Mouse (Mus musculus) liver, embryonic 13.5 days (tissue): Measurements from ENCODE around the gene Ncapg2. TPM values are rescaled to one million over a fixed set of nuclear protein-coding genes. Genes with fewer than 3 reads are reported as not detected.

ENCODE experiments used
- ATAC-seq: fragments of 200-750 bp; cut with Nextera tagmentation; 2 replicates; pipeline ENCODE4 v1.8.0; 2017; ENCODE audit warnings: low read depth, mild to moderate bottlenecking, moderate number of reproducible peaks, moderate library complexity
- DNase-seq: peaks from one replicate; pipeline ENCODE4 v3.0.0; 2022
- H3K27ac ChIP-seq: fragments of 300-500 bp; sonication (generic); 2 replicates; pipeline ENCODE4 v1.5.1; 2015; ENCODE audit warnings: moderate library complexity, mild to moderate bottlenecking, inconsistent platforms
- H3K27me3 ChIP-seq: fragments of 300-500 bp; sonication (generic); 2 replicates; pipeline ENCODE4 v1.6.1; 2015; ENCODE audit warnings: mild to moderate bottlenecking, inconsistent platforms
- H3K36me3 ChIP-seq: fragments of 300-500 bp; sonication (generic); 2 replicates; pipeline ENCODE4 v1.6.1; 2015; ENCODE audit warnings: mild to moderate bottlenecking, inconsistent platforms
- H3K4me1 ChIP-seq: fragments of 300-500 bp; sonication (generic); replicated peaks from 2 replicates; pipeline ENCODE4 v1.6.1; 2015; ENCODE audit warnings: inconsistent platforms
- H3K4me2 ChIP-seq: fragments of 300-500 bp; sonication (generic); 2 replicates; pipeline ENCODE4 v1.6.1; 2015; ENCODE audit warnings: inconsistent platforms, mild to moderate bottlenecking, moderate library complexity
- H3K4me3 ChIP-seq: fragments of 300-500 bp; sonication (generic); replicated peaks from 2 replicates; pipeline ENCODE4 v1.5.1; 2015; ENCODE audit warnings: mild to moderate bottlenecking, inconsistent platforms
- H3K9ac ChIP-seq: fragments of 300-500 bp; sonication (generic); 2 replicates; pipeline ENCODE4 v1.6.1; 2015; ENCODE audit warnings: mild to moderate bottlenecking, inconsistent platforms
- H3K9me3 ChIP-seq: fragments of 300-500 bp; sonication (generic); replicated peaks from 2 replicates; pipeline ENCODE4 v1.6.1; 2016; ENCODE audit warnings: inconsistent platforms
- WGBS: fragments of 180-500 bp; shearing (Covaris S2); methylation state at CpG from one replicate; pipeline ENCODE4 v1.1.7; 2015; ENCODE audit not compliant: insufficient replicate concordance; 5-methylcytosine and 5-hydroxymethylcytosine counted together
- polyA plus RNA-seq: library from polyadenylated mRNA; unstranded; fragments of >200 nt; fragmentation: Nextera tagmentation; extraction: Ambion mirVana; gene quantifications from 2 replicates; pipeline ENCODE4 v1.2.1, GENCODE M21; 2015

Ncapg2 gene
- 44.1 and 58.2 TPM in 2 replicates for polyA plus RNA-seq

- Histone ChIP-seq H3K4me3 (peak within 1 kb of the TSS; percentile 94), H3K4me1 (peaks cover 35% of the 10 kb centered on the region), H3K27ac (peak within 1 kb of the TSS; percentile 85), H3K4me2 (peak within 1 kb of the TSS; percentile 81), H3K9me3 (peaks cover 7% of the 10 kb centered on the region; the same call in 1 of the 2 replicates), H3K9ac (peak within 1 kb of the TSS; percentile 97), H3K36me3 (peaks cover 47% of the 10 kb centered on the region), H3K27me3 (no peaks in the 10 kb centered on the region)
- WGBS, result under 1% methylated on average over 72 of the region's 72 CpGs
- peak; percentile 96 for ATAC-seq
- DNase-seq, result peak; percentile 100
These were observed at the start of gene Ncapg2 for GRCm38 (mm10) chr12:116405045-116405835. Ncapg2 (plus strand) TSS chr12:116405402.

GRCm38 (mm10) chr12:116362091-116362490, 43.1 kb upstream of the Ncapg2 start:
- DNase-seq (no peak), ATAC-seq (no peak)
- peaks cover 60% of the 10 kb centered on the region for H3K36me3 ChIP-seq
- no peaks in the 10 kb centered on the region for H3K27me3 ChIP-seq
- H3K4me1 ChIP-seq, result no peaks in the 10 kb centered on the region
- H3K4me3 ChIP-seq, result no peak overlapping the region
- H3K9me3 ChIP-seq, result no peaks in the 10 kb centered on the region
- no peak overlapping the region for H3K27ac ChIP-seq
- H3K4me2 ChIP-seq, result no peak overlapping the region
- no peak overlapping the region for H3K9ac ChIP-seq

GRCm38 (mm10) chr12:116366900-116367299, 38.3 kb upstream of the Ncapg2 start:
- no peak for ATAC-seq
- peaks cover 65% of the 10 kb centered on the region for H3K36me3 ChIP-seq

GRCm38 (mm10) chr12:116367346-116367745, 37.9 kb upstream of the Ncapg2 start:
- ATAC-seq (no peak), DNase-seq (no peak)
- Histone ChIP-seq H3K4me3 (no peak overlapping the region), H3K4me1 (no peaks in the 10 kb centered on the region), H3K27ac (no peak overlapping the region), H3K9me3 (no peaks in the 10 kb centered on the region), H3K27me3 (no peaks in the 10 kb centered on the region), H3K4me2 (no peak overlapping the region), H3K36me3 (peaks cover 65% of the 10 kb centered on the region), H3K9ac (no peak overlapping the region)
- 89% methylated on average over 2 of the region's 2 CpGs for WGBS

More at GRCm38 (mm10) chr12:116366900-116367299, 38.3 kb upstream of the Ncapg2 start:
- no peak overlapping the region for H3K4me2 ChIP-seq
- no peak overlapping the region for H3K27ac ChIP-seq
- H3K27me3 ChIP-seq, result no peaks in the 10 kb centered on the region
- no peaks in the 10 kb centered on the region for H3K9me3 ChIP-seq
- no peak for DNase-seq
- no peak overlapping the region for H3K9ac ChIP-seq
- WGBS, result 80% methylated on average over 3 of the region's 3 CpGs
- no peak overlapping the region for H3K4me3 ChIP-seq
- no peaks in the 10 kb centered on the region for H3K4me1 ChIP-seq

- Histone ChIP-seq H3K4me2 (no peak overlapping the region), H3K36me3 (peaks cover 54% of the 10 kb centered on the region), H3K4me3 (no peak overlapping the region), H3K27ac (no peak overlapping the region), H3K27me3 (no peaks in the 10 kb centered on the region), H3K9me3 (no peaks in the 10 kb centered on the region), H3K9ac (no peak overlapping the region), H3K4me1 (no peaks in the 10 kb centered on the region)
- DNase-seq (no peak), ATAC-seq (no peak)
- 70% methylated on average over 2 of the region's 2 CpGs for WGBS
These were observed 36.3 kb upstream of the Ncapg2 start for GRCm38 (mm10) chr12:116368857-116369256.

- 71% methylated on average over 2 of the region's 2 CpGs for WGBS
- DNase-seq, result no peak
- H3K9ac ChIP-seq, result no peak overlapping the region
- no peaks in the 10 kb centered on the region for H3K27me3 ChIP-seq
- no peak overlapping the region for H3K27ac ChIP-seq
- ATAC-seq, result no peak
- H3K36me3 ChIP-seq, result no peaks in the 10 kb centered on the region
- no peak overlapping the region for H3K4me2 ChIP-seq
- no peaks in the 10 kb centered on the region for H3K4me1 ChIP-seq
- H3K4me3 ChIP-seq, result no peak overlapping the region
- H3K9me3 ChIP-seq, result no peaks in the 10 kb centered on the region
These were observed 22.1 kb upstream of the Ncapg2 start for GRCm38 (mm10) chr12:116383101-116383500.

GRCm38 (mm10) chr12:116383995-116384394, 21.2 kb upstream of the Ncapg2 start:
- no peak overlapping the region for H3K4me3 ChIP-seq
- no peaks in the 10 kb centered on the region for H3K27me3 ChIP-seq
- DNase-seq (no peak), ATAC-seq (no peak)
- no peaks in the 10 kb centered on the region for H3K9me3 ChIP-seq
- H3K4me2 ChIP-seq, result no peak overlapping the region
- no peaks in the 10 kb centered on the region for H3K36me3 ChIP-seq
- no peaks in the 10 kb centered on the region for H3K4me1 ChIP-seq
- H3K9ac ChIP-seq, result no peak overlapping the region
- H3K27ac ChIP-seq, result no peak overlapping the region

- 64% methylated on average over 1 of the region's 1 CpGs for WGBS
These were observed 18.4 kb upstream of the Ncapg2 start for GRCm38 (mm10) chr12:116386802-116387201.

GRCm38 (mm10) chr12:116389868-116390267, 15.3 kb upstream of the Ncapg2 start:
- no peak overlapping the region for H3K27ac ChIP-seq
- no peak overlapping the region for H3K4me3 ChIP-seq
- WGBS, result 41% methylated on average over 1 of the region's 1 CpGs
- no peaks in the 10 kb centered on the region for H3K27me3 ChIP-seq
- no peaks in the 10 kb centered on the region for H3K36me3 ChIP-seq
- H3K4me2 ChIP-seq, result no peak overlapping the region
- H3K9ac ChIP-seq, result no peak overlapping the region
- H3K9me3 ChIP-seq, result no peaks in the 10 kb centered on the region
- DNase-seq (no peak), ATAC-seq (no peak)
- no peaks in the 10 kb centered on the region for H3K4me1 ChIP-seq

More at GRCm38 (mm10) chr12:116386802-116387201, 18.4 kb upstream of the Ncapg2 start:
- H3K36me3 ChIP-seq, result no peaks in the 10 kb centered on the region
- H3K4me1 ChIP-seq, result no peaks in the 10 kb centered on the region
- ATAC-seq (no peak), DNase-seq (no peak)
- no peaks in the 10 kb centered on the region for H3K9me3 ChIP-seq
- H3K27ac ChIP-seq, result no peak overlapping the region
- no peak overlapping the region for H3K9ac ChIP-seq
- no peak overlapping the region for H3K4me3 ChIP-seq
- no peak overlapping the region for H3K4me2 ChIP-seq
- no peaks in the 10 kb centered on the region for H3K27me3 ChIP-seq

- H3K36me3 ChIP-seq, result no peaks in the 10 kb centered on the region
- no peak overlapping the region for H3K27ac ChIP-seq
- H3K4me3 ChIP-seq, result no peak overlapping the region
- DNase-seq (no peak), ATAC-seq (no peak)
- H3K27me3 ChIP-seq, result no peaks in the 10 kb centered on the region
- H3K9me3 ChIP-seq, result no peaks in the 10 kb centered on the region
- 48% methylated on average over 2 of the region's 2 CpGs for WGBS
- no peaks in the 10 kb centered on the region for H3K4me1 ChIP-seq
- H3K4me2 ChIP-seq, result no peak overlapping the region
- H3K9ac ChIP-seq, result no peak overlapping the region
These were observed 10.9 kb upstream of the Ncapg2 start for GRCm38 (mm10) chr12:116394327-116394726.

GRCm38 (mm10) chr12:116395312-116395711, 9.9 kb upstream of the Ncapg2 start:
- 75% methylated on average over 2 of the region's 2 CpGs for WGBS
- H3K36me3 ChIP-seq, result no peaks in the 10 kb centered on the region
- no peak overlapping the region for H3K27ac ChIP-seq
- no peak for DNase-seq
- no peaks in the 10 kb centered on the region for H3K4me1 ChIP-seq
- no peaks in the 10 kb centered on the region for H3K27me3 ChIP-seq
- H3K9me3 ChIP-seq, result no peaks in the 10 kb centered on the region
- H3K4me3 ChIP-seq, result no peak overlapping the region
- H3K9ac ChIP-seq, result no peak overlapping the region
- no peak overlapping the region for H3K4me2 ChIP-seq
- no peak for ATAC-seq

GRCm38 (mm10) chr12:116396072-116396695, 9.0 kb upstream of the Ncapg2 start:
- Histone ChIP-seq H3K36me3 (no peaks in the 10 kb centered on the region), H3K4me1 (no peaks in the 10 kb centered on the region), H3K27ac (no peak overlapping the region), H3K4me2 (no peak overlapping the region), H3K9ac (no peak overlapping the region), H3K9me3 (no peaks in the 10 kb centered on the region), H3K4me3 (no peak overlapping the region), H3K27me3 (no peaks in the 10 kb centered on the region)
- DNase-seq (no peak), ATAC-seq (no peak)
- WGBS, result 62% methylated on average over 2 of the region's 2 CpGs
